In genomic region chr10:63582608-63583007, GRCm38 (mm10) we compare ENCODE assay signal across 8 mouse cellular contexts.
A peak's percentile ranks its signal among the peaks of the same experiment; 100 is the strongest.
DNase-seq lines count a peak whose midpoint lies in the region; ATAC-seq and TF ChIP-seq lines count a peak whose summit lies in the region.

No protein-coding gene starts in this region.

- 0 out of 2 replicates have a peak, but pooled peaks cover 4% of the 10 kb centered on the region for H3K9me3 ChIP-seq in embryonic facial prominence, embryonic 13.5 days
- H3K9me3 ChIP-seq in limb, embryonic 13.5 days: no peaks in the 10 kb centered on the region; the same call in 1 of the 2 replicates
- H3K9me3 ChIP-seq in midbrain, postnatal 0 days (ENCODE audit: low read length): no peaks in the 10 kb centered on the region

- no peak overlapping the region for H3K27ac ChIP-seq in embryonic facial prominence, embryonic 13.5 days
- H3K27ac ChIP-seq in limb, embryonic 13.5 days: no peak overlapping the region
- H3K27ac ChIP-seq in midbrain, postnatal 0 days (ENCODE audit: low read depth, low read length): no peak overlapping the region

- 9% methylated on average over 14 of the region's 14 CpGs for WGBS in embryonic facial prominence, embryonic 13.5 days
- WGBS in limb, embryonic 13.5 days: 13% methylated on average over 14 of the region's 14 CpGs
- WGBS in midbrain, postnatal 0 days: 10% methylated on average over 14 of the region's 14 CpGs

- peak overlapping the region; percentile 27; the same call in 1 of the 2 replicates for H3K4me2 ChIP-seq in embryonic facial prominence, embryonic 13.5 days
- 0 out of 2 replicates have a peak overlapping the region, but pooled peaks have one; percentile 25 for H3K4me2 ChIP-seq in limb, embryonic 13.5 days (replicated peaks)
- peak overlapping the region; percentile 32; the same call in 1 of the 2 replicates for H3K4me2 ChIP-seq in midbrain, postnatal 0 days (ENCODE audit: low read depth, low read length, poor library complexity, severe bottlenecking)

- peak; percentile 85 for DNase-seq in 3T3-L1 (ENCODE audit: low read depth, low spot score)
- DNase-seq in adrenal gland, postnatal 4 days (ENCODE audit: low spot score in 2 of 2): peak; percentile 45 to 58
- DNase-seq in heart, adult 18-20 months: peak; percentile 54 to 92
- peak; percentile 38 to 81 for DNase-seq in kidney, adult 8-10 months
- peak; percentile 90 for DNase-seq in midbrain, postnatal 0 days (ENCODE audit: low spot score)
- peak; percentile 50 to 72 for DNase-seq in spleen, postnatal 10 days (ENCODE audit: low spot score in 2 of 2)

- H3K27me3 ChIP-seq in embryonic facial prominence, embryonic 13.5 days: peaks cover 10% of the 10 kb centered on the region
- peaks cover 29% of the 10 kb centered on the region for H3K27me3 ChIP-seq in limb, embryonic 13.5 days
- no peaks in the 10 kb centered on the region for H3K27me3 ChIP-seq in midbrain, postnatal 0 days (ENCODE audit: insufficient read depth, low read length)

- ATAC-seq in embryonic facial prominence, embryonic 13.5 days (ENCODE audit: insufficient number of reproducible peaks, insufficient read depth, low FRiP score, low TSS enrichment, low read depth): no peak
- ATAC-seq in limb, embryonic 13.5 days (ENCODE audit: low FRiP score, low read depth): peak; percentile 72; the same call in 1 of the 2 replicates
- peak; percentile 60 for ATAC-seq in midbrain, postnatal 0 days (ENCODE audit: low FRiP score)

- H3K9ac ChIP-seq in embryonic facial prominence, embryonic 13.5 days: no peak overlapping the region
- H3K9ac ChIP-seq in limb, embryonic 13.5 days: no peak overlapping the region
- no peak overlapping the region for H3K9ac ChIP-seq in midbrain, postnatal 0 days (replicated peaks; ENCODE audit: low read length, poor library complexity, severe bottlenecking)

- no peaks in the 10 kb centered on the region for H3K4me1 ChIP-seq in embryonic facial prominence, embryonic 13.5 days
- no peaks in the 10 kb centered on the region for H3K4me1 ChIP-seq in limb, embryonic 13.5 days
- no peaks in the 10 kb centered on the region for H3K4me1 ChIP-seq in midbrain, postnatal 0 days (ENCODE audit: insufficient read depth, low read length)

- TF ChIP-seq CTCF in midbrain, postnatal 0 days (IDR thresholded peaks at IDR 0.05): peak; percentile 97

- H3K4me3 ChIP-seq in embryonic facial prominence, embryonic 13.5 days: no peak overlapping the region
- H3K4me3 ChIP-seq in limb, embryonic 13.5 days: no peak overlapping the region
- H3K4me3 ChIP-seq in midbrain, postnatal 0 days (ENCODE audit: low read depth, low read length): no peak overlapping the region

- H3K36me3 ChIP-seq in embryonic facial prominence, embryonic 13.5 days: no peaks in the 10 kb centered on the region
- no peaks in the 10 kb centered on the region for H3K36me3 ChIP-seq in limb, embryonic 13.5 days
- H3K36me3 ChIP-seq in midbrain, postnatal 0 days (ENCODE audit: insufficient read depth, low read length): no peaks in the 10 kb centered on the region
